Mouse (Mus musculus) heart, postnatal 0 days (tissue): ENCODE results near the gene Ttc23.

Experiments
- CTCF ChIP-seq: IDR thresholded peaks from 2 replicates; pipeline ENCODE4 v1.5.1; 2016; ENCODE audit warnings: antibody characterized with exemption, control low read depth, low read depth
- EP300 ChIP-seq: IDR thresholded peaks from 2 replicates; pipeline ENCODE4 v1.6.1; 2016; ENCODE audit warnings: antibody characterized with exemption, low read depth

GRCm38 (mm10) chr7:67699301-67699700, 52.1 kb downstream of the Ttc23 start:
- no peak for TF ChIP-seq CTCF
- TF ChIP-seq EP300 = no peak
